Mouse (Mus musculus) left cerebral cortex, postnatal 10 days (tissue): Measurements from ENCODE around the gene H2-M10.1. TPM values are rescaled to one million over a fixed set of nuclear protein-coding genes. Genes with fewer than 3 reads are reported as not detected.
"Not testable (repeated sequence)": the region's sequence is repeated elsewhere in the genome, so short reads cannot be mapped to it uniquely, and the experiment has no call there.

Experiments used
- DNase-seq, 2 experiments: peaks; one replicate each; pipeline ENCODE4 v3.0.0; 2021 to 2022; ENCODE audit warnings: low spot score in 2 of 2, mixed read lengths in 1 of 2; ENCODE audit errors: extremely low spot score in 1 of 2
- intact Hi-C: fragments of 180-260 bp; cut with DNase I; formaldehyde crosslinking; loops from one replicate; pipeline ENCODE4 v1.15.1; 2025
- total RNA-seq, 2 experiments: library from RNA; stranded (reverse); gene quantifications; 2 replicates each; pipeline ENCODE4 v1.2.3; 2021

H2-M10.1 gene
- not detected for total RNA-seq

DNA sequence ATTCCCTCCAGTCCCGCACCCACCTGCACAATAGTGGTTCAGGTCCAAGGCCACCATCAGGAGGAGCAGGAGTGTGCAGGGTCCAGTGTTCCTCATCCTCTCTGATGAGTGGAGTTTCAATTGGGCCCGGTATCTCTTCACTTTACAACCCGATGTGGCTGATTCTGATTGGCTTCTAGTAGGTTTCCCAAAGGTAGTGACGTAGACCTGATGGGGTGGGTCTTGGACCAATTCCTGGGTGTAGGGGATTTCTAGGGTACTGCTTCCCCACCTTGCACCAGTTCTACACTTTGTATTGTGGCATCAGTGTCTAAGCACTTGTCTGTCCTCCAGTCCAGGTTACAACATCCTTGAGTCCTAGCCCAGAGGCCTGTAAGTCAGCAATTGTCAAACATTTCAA, at the start of gene H2-M10.1:
Gene H2-M10.1, minus strand, starts transcription at position 101 of the 400 bp plus-strand sequence.
- no peak for DNase-seq
- intact Hi-C loops = no loop called here

DNA sequence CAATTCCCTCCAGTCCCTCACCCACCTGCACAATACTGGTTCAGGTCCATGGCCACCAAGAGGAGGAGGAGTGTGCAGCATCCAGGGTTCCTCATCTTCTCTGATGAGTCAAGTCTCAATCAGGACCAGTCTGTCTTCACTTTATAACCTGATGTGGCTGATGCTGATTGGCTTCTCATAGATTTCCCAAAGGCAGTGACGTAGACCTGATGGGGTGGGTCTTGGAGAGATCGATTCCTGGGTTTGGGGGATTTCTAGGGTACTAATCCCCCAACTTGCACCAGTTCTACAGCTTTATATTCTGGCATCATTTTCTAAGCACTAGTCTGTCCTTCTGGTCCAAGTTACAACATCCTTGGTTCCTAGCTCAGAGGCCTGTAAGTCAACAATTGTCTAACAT, 42.4 kb upstream of the H2-M10.1 start, which contains the start of gene H2-M10.3:
Gene H2-M10.3, minus strand, starts transcription at position 101 of the 400 bp plus-strand sequence.
- DNase-seq, intact Hi-C loops: not testable (repeated sequence)

DNA sequence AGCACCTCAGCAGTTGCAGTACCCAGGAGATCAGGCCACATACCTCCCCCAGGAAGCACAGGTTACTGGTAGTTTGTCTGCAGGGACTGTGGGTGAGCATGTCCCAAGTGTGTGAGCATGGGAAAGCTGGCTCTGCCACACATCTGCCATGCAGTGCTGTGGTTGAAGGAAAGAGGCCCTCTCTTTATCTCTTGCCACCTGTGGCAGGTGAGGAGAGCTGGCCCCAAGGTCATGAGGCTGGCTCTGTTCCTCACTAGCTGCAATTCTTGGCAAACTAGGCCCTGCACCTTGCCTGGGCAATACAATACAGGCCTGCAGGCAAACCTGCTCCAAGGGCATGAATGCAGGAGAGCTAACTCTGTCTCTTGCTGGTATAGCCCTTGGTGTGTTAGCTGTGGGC, 36.4 kb upstream of the H2-M10.1 start:
- intact Hi-C loops, DNase-seq: not testable (repeated sequence)

DNA sequence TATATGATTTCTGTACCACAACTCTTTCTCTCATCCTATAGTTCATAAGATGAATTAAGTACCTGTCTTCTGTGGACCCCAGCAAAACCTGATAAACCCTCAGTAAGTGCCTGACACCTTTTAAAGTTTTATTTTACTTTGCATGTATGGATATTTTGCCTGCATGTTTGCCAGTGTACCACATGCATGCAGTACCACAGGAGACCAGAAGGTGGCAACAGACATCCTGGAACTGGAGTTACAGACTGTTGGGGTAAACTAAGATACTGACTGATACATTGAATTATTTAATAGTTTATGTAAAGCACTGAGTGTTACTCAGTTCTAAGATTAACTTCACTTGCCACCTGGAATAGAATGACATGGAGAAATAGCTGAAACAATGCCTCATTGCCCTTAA, 31.6 kb upstream of the H2-M10.1 start:
- intact Hi-C loops = loop anchor here (2.0 to 5.0 kb wide), 5 partner anchors 50 to 450 kb away; no protein-coding TSS in a partner anchor
- DNase-seq = peak; percentile 24 to 40

DNA sequence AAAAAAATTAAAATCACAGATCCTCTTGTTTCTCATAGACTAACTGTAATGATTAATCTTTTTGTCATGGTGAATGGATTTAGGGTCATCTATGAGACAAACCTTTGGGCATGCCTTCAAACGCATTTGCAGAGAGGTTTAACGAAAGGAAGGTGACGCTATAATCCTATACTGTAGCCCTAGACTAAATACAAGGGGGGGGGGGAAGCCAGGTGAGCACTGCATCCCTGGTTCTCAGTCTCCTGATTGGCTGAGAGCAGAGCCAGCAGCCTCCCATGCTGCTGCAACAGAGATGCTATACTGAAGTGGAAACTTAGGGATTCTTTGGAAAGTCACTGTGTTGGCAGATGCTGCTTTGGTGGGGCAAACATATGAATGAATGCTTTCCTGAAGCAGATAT, 29.8 kb upstream of the H2-M10.1 start:
- intact Hi-C loops = loop anchor here (2.0 to 5.0 kb wide), 5 partner anchors 48 to 452 kb away; no protein-coding TSS in a partner anchor
- DNase-seq = no peak

DNA sequence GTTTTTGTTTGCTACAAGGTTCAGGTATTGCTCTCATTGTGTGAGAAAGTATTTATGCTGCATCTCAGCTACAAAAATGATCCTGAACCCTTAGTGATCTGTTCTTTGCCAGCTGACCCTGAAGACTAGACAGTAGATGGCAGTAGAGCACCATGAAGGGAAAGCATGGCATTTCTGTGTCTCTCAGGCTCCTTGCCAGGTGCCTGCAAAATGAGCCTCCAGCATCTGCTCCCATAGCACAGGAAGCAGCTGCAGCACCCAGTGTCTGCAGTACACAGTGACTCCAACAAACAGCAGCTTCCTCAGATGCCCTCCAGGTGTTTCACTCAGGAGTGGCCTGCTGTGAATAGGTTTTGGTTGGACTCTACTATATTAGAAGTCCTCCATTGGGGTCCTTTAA, 29.4 kb upstream of the H2-M10.1 start:
- intact Hi-C loops = loop anchor here (5.0 kb wide), 4 partner anchors 48 to 452 kb away; no protein-coding TSS in a partner anchor
- DNase-seq = peak; percentile 77 to 81

DNA sequence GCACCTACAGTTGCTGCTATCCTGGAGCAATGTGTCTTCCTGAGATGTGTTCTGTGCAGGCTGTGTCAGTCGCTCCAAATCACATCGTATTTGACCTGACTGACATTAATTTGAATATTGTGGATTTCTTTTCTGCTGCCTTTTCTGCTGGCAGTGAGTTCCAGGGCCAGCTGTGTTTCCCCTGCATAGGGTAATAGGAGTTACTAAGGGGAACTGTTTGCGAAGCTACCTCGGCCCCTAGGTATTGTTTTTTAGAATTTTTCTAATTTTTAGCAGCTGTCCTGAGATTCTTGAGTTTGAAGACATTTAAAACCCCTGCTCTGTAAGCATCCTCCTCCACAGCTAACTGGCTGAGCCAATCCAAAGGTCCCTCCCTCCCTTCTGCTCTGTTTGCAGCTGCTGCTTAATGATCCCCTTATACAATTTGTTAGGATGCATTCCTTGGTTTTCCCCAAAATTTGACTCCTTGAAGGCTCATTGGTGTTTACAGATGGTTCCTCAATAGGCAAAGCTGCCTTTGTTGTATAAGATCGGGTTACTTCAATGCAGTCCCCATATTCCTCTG, 10.2 kb downstream of the H2-M10.1 start:
- intact Hi-C loops = no loop called here
- DNase-seq = no peak

DNA sequence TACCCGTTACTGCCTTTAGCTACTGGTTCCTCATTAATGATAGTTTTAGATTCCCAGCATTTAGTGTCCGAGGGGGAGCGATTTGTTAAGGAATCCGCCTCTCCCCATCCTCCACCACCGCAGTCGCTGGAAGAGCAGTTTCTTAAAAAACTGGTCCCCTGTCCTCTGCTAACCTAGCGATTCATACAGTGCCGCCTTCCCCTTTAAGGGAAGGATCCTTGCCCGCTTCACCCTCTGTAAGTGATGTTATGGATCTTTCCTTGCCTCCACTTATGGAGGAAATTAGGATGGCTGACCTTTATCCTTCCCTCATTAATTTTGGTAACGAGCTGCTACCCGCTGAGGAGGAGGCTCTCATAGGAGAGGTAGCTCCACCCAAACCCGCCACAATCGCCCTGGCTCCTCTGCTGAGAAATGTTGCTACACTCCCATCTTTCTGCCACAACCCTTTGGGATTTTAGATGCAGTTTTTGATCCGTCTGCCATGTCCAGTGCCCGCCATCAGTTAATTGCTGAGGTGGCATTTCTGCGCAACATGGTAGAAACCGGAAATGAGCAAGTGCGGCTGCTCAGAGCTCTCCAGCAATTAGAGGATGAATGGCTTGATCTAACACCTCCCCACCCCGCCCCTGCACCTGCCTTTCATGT, 10.8 kb downstream of the H2-M10.1 start:
- peak; percentile 60 to 62 for DNase-seq
- intact Hi-C loops = no loop called here

DNA sequence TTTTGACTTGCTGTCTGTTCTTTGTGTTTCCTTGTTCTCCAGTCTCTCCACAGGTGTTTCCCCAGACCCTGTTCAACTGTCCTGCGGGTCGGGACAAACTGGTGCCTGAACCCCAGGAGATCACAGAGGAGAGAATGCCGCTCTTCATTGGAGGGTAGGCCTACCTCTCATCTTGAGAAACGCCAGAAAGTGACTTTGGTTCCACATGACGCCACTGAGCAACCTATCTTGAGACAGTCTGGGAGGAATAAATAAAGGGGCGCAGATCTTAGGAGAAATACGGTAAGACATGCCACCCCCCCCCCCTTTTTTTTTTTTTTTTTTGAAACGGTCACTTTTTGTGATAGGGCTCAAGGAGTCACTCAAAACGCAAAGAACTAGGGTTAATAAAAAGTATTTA, 11.4 kb downstream of the H2-M10.1 start:
- intact Hi-C loops = no loop called here

DNA sequence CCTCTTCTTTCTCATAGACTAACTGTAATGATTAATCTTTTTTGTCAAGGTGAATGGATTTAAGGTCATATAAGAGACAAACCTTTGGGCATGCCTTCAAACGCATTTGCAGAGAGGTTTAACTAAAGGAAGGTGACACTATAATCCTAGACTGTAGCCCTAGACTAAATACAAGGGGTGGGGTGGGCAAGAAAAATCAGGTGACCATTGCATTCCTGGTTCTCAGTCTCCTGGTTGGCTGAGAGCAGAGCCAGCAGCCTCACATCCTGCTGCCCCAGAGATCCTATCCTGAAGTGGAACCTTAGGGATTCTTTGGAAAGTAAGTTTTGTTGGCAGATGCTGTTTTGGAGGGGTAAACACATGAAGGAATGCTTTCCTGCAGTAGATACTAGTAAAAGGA, 16.7 kb downstream of the H2-M10.1 start:
- intact Hi-C loops = loop anchor here (5.0 kb wide), 2 partner anchors 48 to 108 kb away; no protein-coding TSS in a partner anchor
- no peak for DNase-seq

More for the DNA sequence above, 11.4 kb downstream of the H2-M10.1 start:
- no peak for DNase-seq

DNA sequence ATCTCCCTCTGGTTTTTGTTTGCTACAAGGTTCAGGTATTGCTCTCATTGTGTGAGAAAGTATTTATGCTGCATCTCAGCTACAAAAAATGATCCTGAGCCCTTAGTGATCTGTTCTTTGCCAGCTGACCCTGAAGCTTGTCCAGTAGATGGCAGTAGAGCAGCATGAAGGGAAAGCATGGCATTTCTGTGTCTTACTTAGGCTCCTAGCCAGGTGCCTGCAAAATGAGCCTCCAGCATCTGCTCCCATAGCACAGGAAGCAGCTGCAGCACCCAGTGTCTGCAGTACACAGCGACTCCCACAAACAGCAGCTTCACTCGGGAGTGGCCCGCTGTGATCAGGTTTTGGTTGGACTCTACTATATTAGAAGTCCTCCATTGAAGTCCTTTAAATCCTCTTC, 17.1 kb downstream of the H2-M10.1 start:
- DNase-seq = peak; percentile 69 to 75
- intact Hi-C loops = loop anchor here (5.0 kb wide), 2 partner anchors 48 to 108 kb away; no protein-coding TSS in a partner anchor

DNA sequence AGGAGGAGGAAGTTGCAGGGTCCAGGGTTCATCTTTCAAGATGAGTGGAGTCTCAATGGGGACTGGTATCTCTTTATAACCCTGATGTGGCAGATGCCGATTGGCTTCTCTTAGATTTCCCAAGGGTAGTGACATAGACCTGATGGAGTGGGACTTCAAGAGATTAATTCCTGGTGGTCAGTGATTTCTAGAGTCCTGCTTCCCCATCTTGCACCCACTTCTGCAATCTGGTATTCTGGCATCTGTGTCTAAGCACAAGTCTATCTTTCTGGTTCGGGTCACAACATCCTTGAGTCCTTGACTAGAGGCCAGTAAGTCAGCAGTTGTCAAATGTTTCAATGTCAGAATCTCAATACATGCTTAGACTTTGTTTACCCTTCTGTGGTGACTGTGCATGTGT, 39.6 kb downstream of the H2-M10.1 start, which contains the start of gene H2-M10.2:
Gene H2-M10.2, minus strand, starts transcription at position 101 of the 400 bp plus-strand sequence.
- intact Hi-C loops = no loop called here

DNA sequence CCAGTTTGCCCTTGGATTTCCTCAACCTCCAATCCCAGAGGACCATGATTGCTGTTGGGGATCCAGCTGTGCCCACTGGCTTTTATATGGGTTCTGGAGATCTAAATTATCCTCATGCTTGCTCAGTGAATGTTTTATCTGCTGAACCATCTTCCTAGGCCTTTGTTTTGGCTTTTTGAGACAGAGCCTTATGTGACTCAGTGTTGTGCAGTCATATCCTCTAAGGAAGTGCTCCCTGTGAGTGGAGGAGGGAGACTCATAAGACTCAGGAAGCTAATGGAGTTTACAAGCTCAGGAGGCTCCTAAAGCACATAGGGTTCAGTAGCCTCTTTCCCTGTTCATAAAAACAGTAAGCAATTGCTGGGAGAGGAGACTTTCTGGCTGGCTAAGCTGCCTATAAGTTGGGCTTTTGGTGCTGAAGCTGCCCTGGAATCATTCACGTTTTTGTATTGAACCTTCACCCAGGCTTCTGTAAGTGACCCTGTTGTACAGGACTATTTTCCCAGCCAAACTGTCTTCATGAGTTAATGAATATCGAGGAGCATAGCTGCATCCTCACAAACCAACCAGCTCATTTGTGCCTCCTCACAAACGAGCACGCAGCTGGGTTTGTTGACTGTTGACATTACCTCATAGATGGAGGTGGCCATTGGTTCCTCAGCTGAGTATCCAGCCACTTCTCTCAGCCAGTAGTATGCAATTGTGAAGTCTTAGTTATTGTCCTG, 44.3 kb downstream of the H2-M10.1 start:
- intact Hi-C loops = no loop called here
- DNase-seq = no peak

More for the DNA sequence above, 39.6 kb downstream of the H2-M10.1 start, which contains the start of gene H2-M10.2:
- no peak for DNase-seq

DNA sequence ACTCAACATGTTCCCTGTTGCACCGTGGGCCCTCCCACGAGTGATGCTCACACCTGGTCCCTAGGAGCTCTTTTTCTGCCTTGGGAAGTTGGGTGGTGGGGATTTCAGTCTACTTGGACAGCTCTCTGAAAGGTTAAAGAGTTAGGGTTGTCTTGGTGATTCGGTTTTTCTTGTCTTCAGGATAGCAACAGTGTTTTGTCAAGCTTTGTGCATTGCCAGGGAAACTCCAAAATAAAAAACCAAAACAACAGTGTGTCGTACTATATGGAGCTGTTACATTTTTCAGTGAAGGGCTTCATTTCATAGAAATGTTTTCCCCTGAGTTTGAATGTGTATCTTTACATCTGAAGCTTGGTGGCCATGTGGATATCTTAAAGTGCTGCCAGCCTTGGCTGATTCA, 51.2 kb downstream of the H2-M10.1 start:
- DNase-seq = no peak

DNA sequence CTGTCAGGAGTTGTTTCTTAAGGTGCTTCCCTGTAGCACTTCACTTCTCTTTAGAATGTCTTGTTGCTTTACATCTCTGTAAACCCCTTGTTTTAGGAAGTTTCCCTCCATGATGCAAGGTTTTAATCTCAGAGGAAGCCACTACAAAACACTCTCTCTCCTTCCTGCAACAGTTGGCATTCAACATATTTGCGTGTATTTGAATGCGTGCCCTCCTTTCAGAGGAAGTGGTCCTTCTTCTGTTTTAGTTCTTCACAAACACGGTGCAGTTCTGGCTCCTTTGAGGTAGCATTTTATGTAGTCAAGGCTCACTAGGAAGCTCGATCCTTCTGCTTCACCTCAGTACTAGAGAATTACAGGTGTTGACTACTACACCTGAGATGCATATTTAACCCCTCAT, 52.2 kb downstream of the H2-M10.1 start:
- intact Hi-C loops = no loop called here

More for the DNA sequence above, 51.2 kb downstream of the H2-M10.1 start:
- intact Hi-C loops = no loop called here

More for the DNA sequence above, 52.2 kb downstream of the H2-M10.1 start:
- DNase-seq = no peak

Other genes starting within 250 kb of the H2-M10.1 start
- not detected for gene Gm19684, start 204.5 kb downstream of the H2-M10.1 start, total RNA-seq
- gene Gm7030, start 196.7 kb downstream of the H2-M10.1 start, total RNA-seq = not detected
- not detected for gene Gm8909, start 157.6 kb downstream of the H2-M10.1 start, total RNA-seq
- gene H2-T3, start 135.9 kb downstream of the H2-M10.1 start, total RNA-seq = not detected
- gene Rpp21, start 68.1 kb downstream of the H2-M10.1 start, total RNA-seq = 10 to 100 TPM; 43.0 to 51.8 TPM
- 10 to 100 TPM; 18.9 to 19.7 TPM for gene Trim39, start 53.9 kb downstream of the H2-M10.1 start, total RNA-seq
- not detected for gene H2-M10.2, start 39.7 kb downstream of the H2-M10.1 start, total RNA-seq
- gene H2-M10.3, start 42.3 kb upstream of the H2-M10.1 start, total RNA-seq = not detected
- not detected for gene H2-M10.4, start 136.2 kb upstream of the H2-M10.1 start, total RNA-seq
- gene H2-M11, start 220.9 kb upstream of the H2-M10.1 start, total RNA-seq = not detected